Mouse (Mus musculus): ENCODE measurements at regions not wholly inside any gene's neighbourhood (a gene's known extent, or its start where the extent isn't known, plus 50 kb on each side); places are given as distances from the start of the nearest gene placed in this dataset.
"Not testable (repeated sequence)": the region's sequence is repeated elsewhere in the genome, so short reads cannot be mapped to it uniquely, and the experiment has no call there.

- TF ChIP-seq ZKSCAN1 (IDR thresholded peaks at IDR 0.05; ENCODE audit: borderline replicate concordance, low read depth, low read length); CTCF (conservative IDR thresholded peaks at IDR 0.05 in 1 of 2, IDR thresholded peaks at IDR 0.05 in 1 of 2; ENCODE audit: low read depth in 2 of 2, low read length in 2 of 2); JUN (IDR thresholded peaks at IDR 0.05; ENCODE audit: insufficient read depth, low read depth, low read length); TBP (conservative IDR thresholded peaks at IDR 0.05; ENCODE audit: low read depth, low read length); POLR2AphosphoS2 (IDR thresholded peaks at IDR 0.05; ENCODE audit: low read depth, low read length); EP300 (IDR thresholded peaks at IDR 0.05; ENCODE audit: low read length); KAT2A (IDR thresholded peaks at IDR 0.05; ENCODE audit: insufficient replicate concordance, low read length): not testable (repeated sequence)
Observed at GRCm38 (mm10) chr1:176504731-176505130, 229.6 kb upstream of the Pld5 start.

Measured in CH12.LX (cell line).